ENCODE assay signal across 18 mouse cellular contexts in the genomic region with DNA sequence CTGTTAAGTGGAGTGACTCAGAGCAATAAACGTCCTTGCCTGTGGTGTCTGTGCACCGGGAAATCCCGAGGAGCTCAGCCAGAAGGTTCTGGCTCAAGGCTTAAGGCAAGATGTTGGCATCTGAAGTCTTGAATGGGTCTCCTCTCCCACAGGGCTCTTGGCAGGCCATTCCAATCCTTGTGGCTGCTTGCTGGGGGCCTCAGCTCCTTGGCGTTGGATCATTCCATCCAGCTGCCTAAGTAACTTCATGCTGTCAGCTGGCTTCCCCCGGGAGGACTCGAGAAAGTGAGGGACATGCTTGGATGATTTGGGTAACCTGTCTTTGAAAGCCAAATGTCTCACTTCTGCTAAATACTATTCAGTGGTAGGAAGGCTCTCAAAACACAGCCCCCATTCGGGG.
DNase-seq lines count a peak whose midpoint lies in the region; ATAC-seq and TF ChIP-seq lines count a peak whose summit lies in the region.
"Had no signal": no experiment of that assay in that cellular context is flagged by ENCODE, and none has a peak within 500 bp of the region (broad histone marks: within the 10 kb centered on the region; RNA-seq: fewer than 3 reads in every experiment).

No protein-coding gene starts in this region.

- 0 out of 2 replicates have a peak, but pooled peaks have one; percentile 13 for ATAC-seq in liver, postnatal 0 days
- no peak for ATAC-seq in liver, embryonic 12.5 days
- ATAC-seq: forebrain, embryonic 15.5 days; intestine, postnatal 0 days had no signal

- DNase-seq in adrenal gland, adult 2 months = peak; percentile 24
- DNase-seq in adrenal gland, postnatal 25 days = no peak
- DNase-seq in liver, postnatal 0 days = no peak
- DNase-seq in spleen, postnatal 36 days (ENCODE audit: low spot score in 2 of 2) = peak; percentile 2 to 11
- no peak for DNase-seq in spleen, adult 18-20 months
- DNase-seq in splenic B cell, adult 2 months (ENCODE audit: low read depth, low spot score) = peak; percentile 15
- no peak for DNase-seq in gastrocnemius, postnatal 14 days
- DNase-seq: adrenal gland, postnatal 14 days; cerebellum, adult 9-10 months; kidney, postnatal 10 days; lung, embryonic 14.5 days; right cerebral cortex, postnatal 25 days had no signal

- no peak overlapping the region for H3K27ac ChIP-seq in liver, postnatal 0 days (ENCODE audit: low read depth)
- H3K27ac ChIP-seq in liver, embryonic 12.5 days = no peak overlapping the region
- H3K27ac ChIP-seq: forebrain, embryonic 15.5 days; hindbrain, embryonic 15.5 days; neural tube, embryonic 13.5 days had no signal

- intact Hi-C loops in gastrocnemius, postnatal 14 days (cut with DNase I; ENCODE audit: low total_unique reads) = no loop called here

- H3K36me3 ChIP-seq in liver, postnatal 0 days (replicated peaks; ENCODE audit: insufficient read depth, low read length) = no peaks in the 10 kb centered on the region
- no peaks in the 10 kb centered on the region for H3K36me3 ChIP-seq in liver, embryonic 12.5 days
- no peaks in the 10 kb centered on the region for H3K36me3 ChIP-seq in splenic B cell, adult 2 months (ENCODE audit: control insufficient read depth, insufficient read depth, low read length, poor library complexity, severe bottlenecking)
- H3K36me3 ChIP-seq: forebrain, embryonic 15.5 days; heart, embryonic 12.5 days; hindbrain, embryonic 15.5 days; neural tube, embryonic 13.5 days had no signal

- WGBS in liver, postnatal 0 days (ENCODE audit: insufficient replicate concordance) = 69% methylated on average over 7 of the region's 7 CpGs
- 68% methylated on average over 7 of the region's 7 CpGs for WGBS in liver, embryonic 12.5 days (ENCODE audit: insufficient replicate concordance)

- no peak overlapping the region for H3K4me3 ChIP-seq in liver, postnatal 0 days (ENCODE audit: low read depth, low read length)
- no peak overlapping the region for H3K4me3 ChIP-seq in liver, embryonic 12.5 days
- H3K4me3 ChIP-seq: forebrain, embryonic 15.5 days; heart, embryonic 12.5 days; hindbrain, embryonic 15.5 days; neural tube, embryonic 13.5 days had no signal

- no peak overlapping the region for H3K4me2 ChIP-seq in liver, postnatal 0 days (ENCODE audit: low read depth, low read length)
- no peak overlapping the region for H3K4me2 ChIP-seq in liver, embryonic 12.5 days
- H3K4me2 ChIP-seq: forebrain, embryonic 15.5 days; heart, embryonic 12.5 days; hindbrain, embryonic 15.5 days; lung, embryonic 14.5 days; neural tube, embryonic 13.5 days had no signal

- TF ChIP-seq CTCF in liver, postnatal 0 days (IDR thresholded peaks at IDR 0.05; ENCODE audit: low read depth) = no peak

- H3K4me1 ChIP-seq in liver, postnatal 0 days (ENCODE audit: insufficient read depth) = no peaks in the 10 kb centered on the region
- no peaks in the 10 kb centered on the region for H3K4me1 ChIP-seq in liver, embryonic 12.5 days

- H3K9ac ChIP-seq in liver, postnatal 0 days (replicated peaks) = no peak overlapping the region
- no peak overlapping the region for H3K9ac ChIP-seq in liver, embryonic 12.5 days
- H3K9ac ChIP-seq: forebrain, embryonic 15.5 days; heart, embryonic 12.5 days; hindbrain, embryonic 15.5 days; lung, embryonic 14.5 days; neural tube, embryonic 13.5 days had no signal

- H3K9me3 ChIP-seq in liver, postnatal 0 days (ENCODE audit: low read length) = no peaks in the 10 kb centered on the region
- H3K9me3 ChIP-seq in liver, embryonic 12.5 days (replicated peaks) = no peaks in the 10 kb centered on the region
- H3K9me3 ChIP-seq: forebrain, embryonic 15.5 days; heart, embryonic 12.5 days; hindbrain, embryonic 15.5 days; neural tube, embryonic 13.5 days had no signal

- H3K27me3 ChIP-seq in liver, postnatal 0 days (ENCODE audit: insufficient read depth, low read length) = no peaks in the 10 kb centered on the region
- no peaks in the 10 kb centered on the region for H3K27me3 ChIP-seq in liver, embryonic 12.5 days (replicated peaks)
- H3K27me3 ChIP-seq in splenic B cell, adult 2 months (ENCODE audit: control insufficient read depth, insufficient read depth, low read length, poor library complexity, severe bottlenecking) = no peaks in the 10 kb centered on the region
- H3K27me3 ChIP-seq: forebrain, embryonic 15.5 days; heart, embryonic 12.5 days; hindbrain, embryonic 15.5 days; neural tube, embryonic 13.5 days had no signal

- no peak for TF ChIP-seq EP300 in liver, postnatal 0 days (IDR thresholded peaks at IDR 0.05; ENCODE audit: low read depth)

Comparison
In these comparisons a context has a peak if more than half of its experiments do, and no peak if none do; other contexts are left out.
1. DNase-seq: peak in adrenal gland, adult 2 months (single experiment), spleen, postnatal 36 days (2 of 2) and splenic B cell, adult 2 months (single experiment); none in adrenal gland, postnatal 25 days (single experiment), liver, postnatal 0 days (single experiment), spleen, adult 18-20 months (0 of 2) and gastrocnemius, postnatal 14 days (single experiment).